Mouse (Mus musculus): ENCODE results near the gene Naa11. TPM values are rescaled to one million over a fixed set of nuclear protein-coding genes. Genes with fewer than 3 reads are reported as not detected.

The Naa11 gene
- polyA plus RNA-seq, 2 experiments, result not detected

- Histone ChIP-seq H3K4me1 (ENCODE audit: control insufficient read depth, insufficient read depth, low read length) (no peaks in the 10 kb centered on the region), H3K4me2 (replicated peaks; ENCODE audit: low read depth, low read length, severe bottlenecking) (no peak overlapping the region), H3K9me3 (ENCODE audit: control insufficient read depth, low read length) (no peaks in the 10 kb centered on the region), H3K36me3 (ENCODE audit: control insufficient read depth, insufficient read depth, low read length) (no peaks in the 10 kb centered on the region), H3K27ac (replicated peaks; ENCODE audit: low read depth, low read length) (no peak overlapping the region), H3K27me3 (ENCODE audit: control insufficient read depth, insufficient read depth, low read length) (no peaks in the 10 kb centered on the region), H3K4me3 (replicated peaks; ENCODE audit: low read length) (no peak overlapping the region), H3K9ac (ENCODE audit: low read depth, low read length, severe bottlenecking) (no peak overlapping the region)
- DNase-seq (ENCODE audit: low spot score), result no peak
- 82% methylated on average over 4 of the region's 4 CpGs for WGBS
- no peak for ATAC-seq (ENCODE audit: low FRiP score, low read depth)
- TF ChIP-seq POLR2A (IDR thresholded peaks at IDR 0.05; ENCODE audit: borderline replicate concordance, extremely low read depth, insufficient read depth, insufficient read length), result no peak
These were observed 7.8 kb downstream of the Naa11 start for GRCm38 (mm10) chr5:97384399-97384798.

GRCm38 (mm10) chr5:97382548-97383222 is 9.5 kb downstream of the Naa11 start:
- H3K9ac ChIP-seq (ENCODE audit: low read depth, low read length, severe bottlenecking), result no peak overlapping the region
- H3K9me3 ChIP-seq (ENCODE audit: control insufficient read depth, low read length), result no peaks in the 10 kb centered on the region
- no peak overlapping the region for H3K27ac ChIP-seq (replicated peaks; ENCODE audit: low read depth, low read length)
- DNase-seq (ENCODE audit: low spot score) (no peak), ATAC-seq (ENCODE audit: low FRiP score, low read depth) (no peak)
- no peaks in the 10 kb centered on the region for H3K36me3 ChIP-seq (ENCODE audit: control insufficient read depth, insufficient read depth, low read length)
- H3K4me2 ChIP-seq (replicated peaks; ENCODE audit: low read depth, low read length, severe bottlenecking), result no peak overlapping the region
- no peaks in the 10 kb centered on the region for H3K27me3 ChIP-seq (ENCODE audit: control insufficient read depth, insufficient read depth, low read length)
- H3K4me1 ChIP-seq (ENCODE audit: control insufficient read depth, insufficient read depth, low read length), result no peaks in the 10 kb centered on the region
- no peak for TF ChIP-seq POLR2A (IDR thresholded peaks at IDR 0.05; ENCODE audit: borderline replicate concordance, extremely low read depth, insufficient read depth, insufficient read length)
- H3K4me3 ChIP-seq (replicated peaks; ENCODE audit: low read length), result no peak overlapping the region
- WGBS, result 60% methylated on average over 14 of the region's 14 CpGs

- DNase-seq (ENCODE audit: low spot score), result no peak
- H3K27ac ChIP-seq (replicated peaks; ENCODE audit: low read depth, low read length), result no peak overlapping the region
- no peaks in the 10 kb centered on the region for H3K27me3 ChIP-seq (ENCODE audit: control insufficient read depth, insufficient read depth, low read length)
- WGBS, result 26% methylated on average over 3 of the region's 3 CpGs
- no peak overlapping the region for H3K9ac ChIP-seq (ENCODE audit: low read depth, low read length, severe bottlenecking)
- H3K36me3 ChIP-seq (ENCODE audit: control insufficient read depth, insufficient read depth, low read length), result no peaks in the 10 kb centered on the region
- no peak for ATAC-seq (ENCODE audit: low FRiP score, low read depth)
- H3K4me3 ChIP-seq (replicated peaks; ENCODE audit: low read length), result no peak overlapping the region
- H3K4me2 ChIP-seq (replicated peaks; ENCODE audit: low read depth, low read length, severe bottlenecking), result no peak overlapping the region
- TF ChIP-seq POLR2A (IDR thresholded peaks at IDR 0.05; ENCODE audit: borderline replicate concordance, extremely low read depth, insufficient read depth, insufficient read length), result no peak
- H3K4me1 ChIP-seq (ENCODE audit: control insufficient read depth, insufficient read depth, low read length), result no peaks in the 10 kb centered on the region
- H3K9me3 ChIP-seq (ENCODE audit: control insufficient read depth, low read length), result no peaks in the 10 kb centered on the region
These were observed 12.2 kb downstream of the Naa11 start for GRCm38 (mm10) chr5:97379976-97380375.

GRCm38 (mm10) chr5:97364781-97365180 is 27.4 kb downstream of the Naa11 start:
- H3K36me3 ChIP-seq (ENCODE audit: control insufficient read depth, insufficient read depth, low read length), result no peaks in the 10 kb centered on the region
- H3K4me3 ChIP-seq (replicated peaks; ENCODE audit: low read length), result no peak overlapping the region
- H3K27me3 ChIP-seq (ENCODE audit: control insufficient read depth, insufficient read depth, low read length), result no peaks in the 10 kb centered on the region
- WGBS, result 75% methylated on average over 8 of the region's 8 CpGs
- no peak for DNase-seq (ENCODE audit: low spot score)
- no peaks in the 10 kb centered on the region for H3K4me1 ChIP-seq (ENCODE audit: control insufficient read depth, insufficient read depth, low read length)
- no peak for ATAC-seq (ENCODE audit: low FRiP score, low read depth)
- no peak overlapping the region for H3K27ac ChIP-seq (replicated peaks; ENCODE audit: low read depth, low read length)
- H3K9me3 ChIP-seq (ENCODE audit: control insufficient read depth, low read length), result no peaks in the 10 kb centered on the region
- H3K4me2 ChIP-seq (replicated peaks; ENCODE audit: low read depth, low read length, severe bottlenecking), result no peak overlapping the region
- no peak for TF ChIP-seq POLR2A (IDR thresholded peaks at IDR 0.05; ENCODE audit: borderline replicate concordance, extremely low read depth, insufficient read depth, insufficient read length)
- no peak overlapping the region for H3K9ac ChIP-seq (ENCODE audit: low read depth, low read length, severe bottlenecking)

- Histone ChIP-seq H3K9me3 (ENCODE audit: control insufficient read depth, low read length) (no peaks in the 10 kb centered on the region), H3K27me3 (ENCODE audit: control insufficient read depth, insufficient read depth, low read length) (no peaks in the 10 kb centered on the region), H3K36me3 (ENCODE audit: control insufficient read depth, insufficient read depth, low read length) (no peaks in the 10 kb centered on the region), H3K4me2 (replicated peaks; ENCODE audit: low read depth, low read length, severe bottlenecking) (no peak overlapping the region), H3K4me3 (replicated peaks; ENCODE audit: low read length) (no peak overlapping the region), H3K27ac (replicated peaks; ENCODE audit: low read depth, low read length) (no peak overlapping the region), H3K4me1 (ENCODE audit: control insufficient read depth, insufficient read depth, low read length) (no peaks in the 10 kb centered on the region), H3K9ac (ENCODE audit: low read depth, low read length, severe bottlenecking) (no peak overlapping the region)
- DNase-seq (ENCODE audit: low spot score), result no peak
- ATAC-seq (ENCODE audit: low FRiP score, low read depth), result no peak
- WGBS, result 47% methylated on average over 8 of the region's 8 CpGs
- TF ChIP-seq POLR2A (IDR thresholded peaks at IDR 0.05; ENCODE audit: borderline replicate concordance, extremely low read depth, insufficient read depth, insufficient read length), result no peak
These were observed 27.9 kb downstream of the Naa11 start for GRCm38 (mm10) chr5:97364252-97364651.

All from limb, embryonic 14.5 days (tissue).